Mouse (Mus musculus): ENCODE measurements around the gene Prkg2. TPM values are rescaled to one million over a fixed set of nuclear protein-coding genes. Genes with fewer than 3 reads are reported as not detected.

Gene Prkg2
- polyA plus RNA-seq (2014; fragmentation: Illumina TruSeq; extraction: RNeasy Lipid Tissue Mini Kit (QIAGEN cat#74804); ENCODE audit: low read depth, low replicate concordance) = 12.3 TPM

GRCm38 (mm10) chr5:99036596-99037441, at the start of gene Prkg2:
Gene Prkg2 (minus strand): TSS chr5:99037351.

Other genes starting within 250 kb of the Prkg2 start
- 1.2 TPM for gene Bmp3, start 182.9 kb downstream of the Prkg2 start, polyA plus RNA-seq (2014; fragmentation: Illumina TruSeq; extraction: RNeasy Lipid Tissue Mini Kit (QIAGEN cat#74804); ENCODE audit: low read depth, low replicate concordance)

Data from adrenal gland, adult 10 weeks (tissue).